Mouse (Mus musculus): ENCODE measurements at regions not wholly inside any gene's neighbourhood (a gene's known extent, or its start where the extent isn't known, plus 50 kb on each side); places are given as distances from the start of the nearest gene placed in this dataset.

GRCm38 (mm10) chr14:61975301-61975732 is 317.1 kb upstream of the Rnaseh2b start:
- TF ChIP-seq CTCF (IDR thresholded peaks at IDR 0.05; ENCODE audit: low read depth, low read length) (no peak), POLR2A (IDR thresholded peaks at IDR 0.05; ENCODE audit: extremely low read depth, insufficient read depth, low read length) (no peak)

Data from liver, adult 2 months (tissue).